Mouse (Mus musculus): Measurements from ENCODE around the gene Pbx1.

DNA sequence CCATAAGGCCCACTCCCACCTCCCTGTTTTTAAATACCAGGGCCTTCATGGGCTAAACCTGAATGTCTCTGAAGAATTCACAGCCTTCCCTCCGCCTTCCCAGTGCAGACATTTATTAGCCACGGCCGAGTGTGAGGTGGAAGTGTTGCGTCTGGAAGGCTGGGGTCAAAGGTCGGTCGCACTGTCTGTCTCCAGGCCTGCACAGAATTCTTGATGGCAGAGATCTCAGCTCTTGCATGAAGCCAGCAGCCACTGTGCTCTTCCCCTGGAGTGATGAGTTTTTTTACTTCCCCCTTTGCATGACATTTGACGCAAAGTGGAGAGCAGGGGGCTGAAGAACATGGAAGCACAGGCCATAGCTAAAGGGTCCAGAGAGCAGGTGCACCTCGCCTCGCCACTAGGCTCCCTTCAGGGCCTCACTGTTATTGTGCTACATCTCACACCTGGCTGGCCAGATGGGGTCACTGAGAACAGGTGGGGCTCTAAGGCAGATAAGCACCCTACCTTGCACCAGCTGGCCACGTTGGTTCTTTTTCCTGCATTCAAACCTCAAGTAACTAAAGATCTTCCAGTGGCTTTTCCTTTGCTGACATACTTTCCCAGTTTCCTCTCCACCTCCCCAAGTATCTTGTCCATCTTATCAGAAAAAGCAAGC lies 143.1 kb downstream of the Pbx1 start:
- no peak for TF ChIP-seq CTCF (IDR thresholded peaks at IDR 0.05; ENCODE audit: low read depth)
- 0 out of 2 replicates have a peak, but pooled peaks have one; percentile 28 for TF ChIP-seq EP300 (IDR thresholded peaks at IDR 0.05; ENCODE audit: low read depth)
